Mouse (Mus musculus): Measurements from ENCODE around the gene Gm20683. TPM values are rescaled to one million over a fixed set of nuclear protein-coding genes. Genes with fewer than 3 reads are reported as not detected.

Gene Gm20683
- polyA plus RNA-seq, 1 experiment from 2014 or later = 0.34 TPM

DNA sequence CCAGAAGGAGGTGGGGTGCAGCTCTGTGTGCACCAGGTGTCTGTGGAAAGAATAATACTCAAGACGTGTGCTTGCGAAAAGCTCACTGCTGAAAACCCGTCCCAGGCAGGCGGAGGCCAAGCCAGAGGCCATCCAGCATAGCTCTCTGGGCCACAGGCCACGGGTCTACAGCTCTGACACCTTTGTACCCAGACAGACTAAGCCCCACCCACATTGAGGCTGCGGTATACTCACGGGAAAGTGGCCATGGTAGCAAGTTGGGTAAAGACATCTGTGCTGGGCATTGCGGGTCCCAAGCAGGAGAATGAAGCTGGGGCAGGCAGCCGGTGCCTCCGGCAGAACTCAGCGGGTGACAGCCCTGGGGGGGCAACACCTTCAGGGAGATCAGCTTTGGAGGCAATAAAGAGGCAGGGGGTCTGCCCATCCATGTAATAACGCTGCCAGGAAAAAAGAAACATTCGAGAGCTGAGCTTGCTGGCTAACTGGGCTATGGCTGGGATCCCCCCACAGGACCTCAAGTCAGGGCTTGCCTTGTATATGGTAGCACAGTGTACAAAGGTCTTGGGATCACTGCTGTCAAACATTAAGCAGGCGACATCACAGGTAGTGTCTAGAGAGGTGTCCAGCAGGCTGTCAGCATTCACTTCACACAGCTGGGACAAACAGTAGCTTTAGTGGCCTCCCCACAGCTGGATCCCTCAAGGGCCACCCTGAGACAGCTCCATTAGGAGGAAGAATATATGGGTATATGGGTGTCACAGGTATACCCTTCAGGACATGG, 1.9 kb downstream of the Gm20683 start:
- TF ChIP-seq CTCF (IDR thresholded peaks at IDR 0.05; ENCODE audit: low read depth) (no peak), EP300 (IDR thresholded peaks at IDR 0.05; ENCODE audit: low read depth) (no peak)
- no peak overlapping the region for H3K9ac ChIP-seq (replicated peaks)
- peak; percentile 67 for ATAC-seq
- H3K4me1 ChIP-seq (ENCODE audit: insufficient read depth) = peaks cover 43% of the 10 kb centered on the region
- no peaks in the 10 kb centered on the region for H3K27me3 ChIP-seq (ENCODE audit: insufficient read depth, low read length)
- H3K36me3 ChIP-seq (replicated peaks; ENCODE audit: insufficient read depth, low read length) = peaks cover 44% of the 10 kb centered on the region
- 70% methylated on average over 14 of the region's 14 CpGs for WGBS (ENCODE audit: insufficient replicate concordance)
- H3K27ac ChIP-seq (ENCODE audit: low read depth) = peak overlapping the region; percentile 82
- H3K4me2 ChIP-seq (ENCODE audit: low read depth, low read length) = 0 out of 2 replicates have a peak overlapping the region, but pooled peaks have one; percentile 38
- no peaks in the 10 kb centered on the region for H3K9me3 ChIP-seq (ENCODE audit: low read length)
- no peak overlapping the region for H3K4me3 ChIP-seq (ENCODE audit: low read depth, low read length)
- no peak for DNase-seq

DNA sequence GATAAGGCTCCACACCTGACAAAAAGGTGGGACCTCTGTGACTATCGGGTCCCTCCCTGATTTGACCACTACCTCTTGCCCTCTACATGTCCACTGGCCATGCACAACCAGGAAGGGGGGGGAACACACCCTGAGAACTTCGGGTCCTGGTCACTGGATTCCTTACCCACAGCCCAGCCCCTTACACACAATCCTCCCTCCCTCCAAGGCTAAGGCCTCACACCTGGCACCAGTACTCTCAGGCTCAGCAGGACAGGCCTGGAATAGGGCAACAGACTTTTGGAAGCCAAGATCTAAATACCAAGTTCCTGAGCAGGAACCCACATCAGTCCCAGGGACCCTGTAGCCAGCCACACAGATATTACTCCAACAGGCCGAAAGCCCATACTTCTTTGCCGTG, 2.7 kb downstream of the Gm20683 start:
- no peak for DNase-seq
- no peak for ATAC-seq
- Histone ChIP-seq H3K9me3 (ENCODE audit: low read length) (no peaks in the 10 kb centered on the region), H3K4me3 (ENCODE audit: low read depth, low read length) (no peak overlapping the region), H3K4me1 (ENCODE audit: insufficient read depth) (peaks cover 48% of the 10 kb centered on the region), H3K36me3 (replicated peaks; ENCODE audit: insufficient read depth, low read length) (peaks cover 44% of the 10 kb centered on the region), H3K27ac (ENCODE audit: low read depth) (peak overlapping the region; percentile 82), H3K4me2 (ENCODE audit: low read depth, low read length) (no peak overlapping the region), H3K27me3 (ENCODE audit: insufficient read depth, low read length) (no peaks in the 10 kb centered on the region), H3K9ac (replicated peaks) (no peak overlapping the region)
- 79% methylated on average over 4 of the region's 4 CpGs for WGBS (ENCODE audit: insufficient replicate concordance)
- TF ChIP-seq CTCF (IDR thresholded peaks at IDR 0.05; ENCODE audit: low read depth) (no peak), EP300 (IDR thresholded peaks at IDR 0.05; ENCODE audit: low read depth) (no peak)

DNA sequence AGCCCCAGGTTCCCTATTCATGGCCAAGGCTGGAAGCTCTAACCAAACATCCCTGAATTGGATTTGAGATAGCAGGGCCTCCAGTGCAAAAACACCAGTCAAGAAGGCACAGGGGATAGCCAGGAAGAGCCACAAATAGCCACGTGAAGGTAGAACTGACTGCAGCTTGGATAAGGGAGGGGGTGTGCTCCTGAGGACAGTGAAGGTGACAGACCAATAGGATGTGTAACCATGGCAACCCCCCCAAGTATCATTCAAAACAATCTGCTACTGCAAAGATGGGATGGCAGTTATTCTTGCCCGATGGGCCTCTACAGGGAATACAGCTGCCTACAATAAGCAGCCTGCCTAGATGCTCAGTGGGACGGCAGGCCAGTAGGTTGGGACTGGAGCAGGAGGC, 4.0 kb downstream of the Gm20683 start:
- H3K4me3 ChIP-seq (ENCODE audit: low read depth, low read length) = no peak overlapping the region
- no peaks in the 10 kb centered on the region for H3K9me3 ChIP-seq (ENCODE audit: low read length)
- H3K9ac ChIP-seq (replicated peaks) = no peak overlapping the region
- peak overlapping the region; percentile 76; the same call in 1 of the 2 replicates for H3K4me2 ChIP-seq (ENCODE audit: low read depth, low read length)
- no peak overlapping the region for H3K27ac ChIP-seq (ENCODE audit: low read depth)
- peaks cover 43% of the 10 kb centered on the region for H3K36me3 ChIP-seq (replicated peaks; ENCODE audit: insufficient read depth, low read length)
- WGBS (ENCODE audit: insufficient replicate concordance) = 42% methylated on average over 3 of the region's 3 CpGs
- peaks cover 42% of the 10 kb centered on the region for H3K4me1 ChIP-seq (ENCODE audit: insufficient read depth)
- DNase-seq = no peak
- no peaks in the 10 kb centered on the region for H3K27me3 ChIP-seq (ENCODE audit: insufficient read depth, low read length)
- ATAC-seq = no peak
- no peak for TF ChIP-seq EP300 (IDR thresholded peaks at IDR 0.05; ENCODE audit: low read depth)
- no peak for TF ChIP-seq CTCF (IDR thresholded peaks at IDR 0.05; ENCODE audit: low read depth)

DNA sequence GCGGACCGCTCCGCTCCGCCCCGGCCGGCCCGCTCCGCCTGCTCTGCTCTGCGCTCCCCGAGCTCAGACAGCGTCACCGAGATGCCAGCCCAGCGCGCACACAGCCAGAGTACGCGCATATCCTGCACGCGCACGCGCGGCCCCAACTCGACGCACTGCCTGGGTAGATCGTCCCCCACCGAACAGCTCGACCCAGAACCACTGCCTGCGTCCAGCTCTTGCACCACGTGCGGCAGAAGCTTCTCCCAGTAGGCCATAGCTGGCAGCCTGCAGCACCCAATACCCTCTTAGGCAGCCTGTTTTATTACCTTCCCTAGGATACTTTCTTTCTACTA, 4.5 kb downstream of the Gm20683 start, which contains the start of gene Rhbdl1:
Rhbdl1 (minus strand) TSS at position 220 of the 335 bp plus-strand sequence.
- Histone ChIP-seq H3K27ac (ENCODE audit: low read depth) (no peak within 1 kb of the TSS), H3K36me3 (replicated peaks; ENCODE audit: insufficient read depth, low read length) (peaks cover 38% of the 10 kb centered on the region)
- WGBS (ENCODE audit: insufficient replicate concordance) = 5% methylated on average over 20 of the region's 29 CpGs

DNA sequence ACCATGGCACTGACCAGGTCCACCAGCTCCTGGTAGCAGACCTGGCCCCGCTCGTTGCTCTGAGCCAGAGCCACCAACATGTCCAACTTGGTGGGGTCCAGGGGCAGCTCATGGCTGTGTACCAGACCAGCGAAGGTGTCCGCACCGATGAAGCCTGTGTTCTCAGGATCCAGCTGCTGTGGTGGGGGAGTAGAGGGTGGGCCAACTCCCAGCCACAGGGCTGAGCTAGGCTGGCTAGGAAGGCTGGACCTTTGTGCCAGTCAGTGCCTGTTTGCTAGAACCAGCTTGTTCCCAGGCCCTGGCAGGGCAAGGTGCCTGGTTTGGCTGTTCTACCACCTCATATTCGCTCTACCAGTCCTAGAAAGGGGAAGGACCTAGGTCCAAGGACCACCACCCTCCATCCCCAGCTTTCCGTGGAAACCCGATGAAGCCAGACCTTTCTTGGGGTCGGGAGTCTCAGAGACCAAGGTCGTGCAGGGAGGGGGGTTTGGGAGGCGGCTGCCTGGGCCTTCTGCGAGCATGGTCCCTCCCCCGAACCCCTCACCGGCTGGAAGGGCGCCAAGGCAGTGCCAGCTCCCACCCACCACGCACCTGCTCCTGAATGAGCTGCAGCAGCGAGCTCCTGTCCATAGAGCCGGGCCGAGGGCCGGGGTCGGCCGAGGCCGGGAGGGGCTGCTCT, 5.0 kb downstream of the Gm20683 start:
- Histone ChIP-seq H3K27ac (ENCODE audit: low read depth) (no peak overlapping the region), H3K4me3 (ENCODE audit: low read depth, low read length) (peak overlapping the region; percentile 21; the same call in 1 of the 2 replicates), H3K4me1 (ENCODE audit: insufficient read depth) (peaks cover 49% of the 10 kb centered on the region), H3K4me2 (ENCODE audit: low read depth, low read length) (peak overlapping the region; percentile 76), H3K36me3 (replicated peaks; ENCODE audit: insufficient read depth, low read length) (peaks cover 35% of the 10 kb centered on the region), H3K9me3 (ENCODE audit: low read length) (no peaks in the 10 kb centered on the region), H3K9ac (replicated peaks) (peak overlapping the region; percentile 47; the same call in 1 of the 2 replicates), H3K27me3 (ENCODE audit: insufficient read depth, low read length) (no peaks in the 10 kb centered on the region)
- ATAC-seq (no peak), DNase-seq (no peak)
- WGBS (ENCODE audit: insufficient replicate concordance) = 29% methylated on average over 20 of the region's 23 CpGs
- TF ChIP-seq CTCF (IDR thresholded peaks at IDR 0.05; ENCODE audit: low read depth) = no peak
- no peak for TF ChIP-seq EP300 (IDR thresholded peaks at IDR 0.05; ENCODE audit: low read depth)

More for the DNA sequence above, 4.5 kb downstream of the Gm20683 start, which contains the start of gene Rhbdl1:
- H3K27me3 ChIP-seq (ENCODE audit: insufficient read depth, low read length) = no peaks in the 10 kb centered on the region
- peak; percentile 69 for DNase-seq
- no peak for ATAC-seq
- H3K9me3 ChIP-seq (ENCODE audit: low read length) = no peaks in the 10 kb centered on the region
- no peak for TF ChIP-seq CTCF (IDR thresholded peaks at IDR 0.05; ENCODE audit: low read depth)
- TF ChIP-seq EP300 (IDR thresholded peaks at IDR 0.05; ENCODE audit: low read depth) = no peak
- H3K4me3 ChIP-seq (ENCODE audit: low read depth, low read length) = peak within 1 kb of the TSS; percentile 21; the same call in 1 of the 2 replicates
- peak within 1 kb of the TSS; percentile 76 for H3K4me2 ChIP-seq (ENCODE audit: low read depth, low read length)
- peaks cover 44% of the 10 kb centered on the region for H3K4me1 ChIP-seq (ENCODE audit: insufficient read depth)
- peak within 1 kb of the TSS; percentile 47; the same call in 1 of the 2 replicates for H3K9ac ChIP-seq (replicated peaks)

GRCm38 (mm10) chr17:25835816-25836215, 5.7 kb downstream of the Gm20683 start:
- H3K27ac ChIP-seq (ENCODE audit: low read depth) = no peak overlapping the region
- H3K9me3 ChIP-seq (ENCODE audit: low read length) = no peaks in the 10 kb centered on the region
- DNase-seq = no peak
- no peak for ATAC-seq
- TF ChIP-seq CTCF (IDR thresholded peaks at IDR 0.05; ENCODE audit: low read depth) (no peak), EP300 (IDR thresholded peaks at IDR 0.05; ENCODE audit: low read depth) (no peak)
- WGBS (ENCODE audit: insufficient replicate concordance) = 91% methylated on average over 16 of the region's 16 CpGs
- no peak overlapping the region for H3K4me3 ChIP-seq (ENCODE audit: low read depth, low read length)
- H3K4me1 ChIP-seq (ENCODE audit: insufficient read depth) = peaks cover 54% of the 10 kb centered on the region
- peaks cover 35% of the 10 kb centered on the region for H3K36me3 ChIP-seq (replicated peaks; ENCODE audit: insufficient read depth, low read length)
- peak overlapping the region; percentile 18; the same call in 1 of the 2 replicates for H3K4me2 ChIP-seq (ENCODE audit: low read depth, low read length)
- no peaks in the 10 kb centered on the region for H3K27me3 ChIP-seq (ENCODE audit: insufficient read depth, low read length)
- H3K9ac ChIP-seq (replicated peaks) = no peak overlapping the region
